Comparison of ENCODE assay signal across 8 mouse cellular contexts in the genomic region with DNA sequence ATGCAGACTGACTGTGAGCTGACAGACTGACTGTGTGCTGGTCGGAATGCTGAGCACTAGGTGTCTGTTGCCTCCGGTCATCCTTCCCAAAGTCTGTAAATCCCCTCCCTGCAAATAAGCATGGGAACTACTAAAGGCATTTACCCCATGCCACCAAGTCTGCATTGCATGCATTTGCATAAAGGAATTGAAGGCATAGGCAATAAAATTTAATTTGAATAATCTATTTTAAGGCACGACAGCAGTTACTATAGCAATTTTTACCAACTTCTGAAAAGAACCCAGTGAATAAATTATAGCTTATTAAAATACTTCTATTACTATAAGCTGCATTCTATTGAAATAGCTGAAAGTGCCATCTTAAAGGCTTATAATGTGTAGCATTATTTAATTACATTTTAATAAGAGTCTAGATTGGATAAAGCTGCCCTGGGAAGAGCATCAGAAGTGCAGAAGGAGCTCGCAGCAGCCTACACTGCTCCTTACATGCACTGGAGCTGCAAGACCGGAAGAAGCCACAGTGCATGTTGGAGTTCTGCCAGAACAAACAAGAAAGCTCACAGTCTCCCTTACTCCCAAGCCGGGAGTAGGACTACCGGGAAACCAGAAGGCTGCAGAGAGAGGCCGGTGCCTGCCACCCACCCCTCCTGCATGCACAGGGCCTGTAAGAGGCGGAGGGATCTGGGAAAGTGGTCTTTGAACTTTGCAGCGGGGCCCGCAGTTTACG. TPM values are rescaled to one million over a fixed set of nuclear protein-coding genes. Genes with fewer than 3 reads are reported as not detected.
DNase-seq lines count a peak whose midpoint lies in the region; ATAC-seq and TF ChIP-seq lines count a peak whose summit lies in the region.

No protein-coding gene starts in this region.

- TF ChIP-seq EP300 in heart, adult 2 months (IDR thresholded peaks at IDR 0.05; ENCODE audit: insufficient read depth, low read depth, low read length), result no peak

- H3K4me2 ChIP-seq in forebrain, embryonic 12.5 days, result no peak overlapping the region
- no peak overlapping the region for H3K4me2 ChIP-seq in midbrain, postnatal 0 days (ENCODE audit: low read depth, low read length, poor library complexity, severe bottlenecking)

- peaks cover 7% of the 10 kb centered on the region; the same call in 1 of the 2 replicates for H3K36me3 ChIP-seq in heart, adult 2 months (ENCODE audit: control insufficient read depth, insufficient read depth, low read length)
- no peaks in the 10 kb centered on the region for H3K36me3 ChIP-seq in forebrain, embryonic 12.5 days (replicated peaks)
- no peaks in the 10 kb centered on the region for H3K36me3 ChIP-seq in midbrain, postnatal 0 days (ENCODE audit: insufficient read depth, low read length)

- no peaks in the 10 kb centered on the region for H3K27me3 ChIP-seq in heart, adult 2 months (ENCODE audit: control insufficient read depth, insufficient read depth, low read length)
- no peaks in the 10 kb centered on the region for H3K27me3 ChIP-seq in forebrain, embryonic 12.5 days
- H3K27me3 ChIP-seq in midbrain, postnatal 0 days (ENCODE audit: insufficient read depth, low read length), result no peaks in the 10 kb centered on the region
- no peaks in the 10 kb centered on the region for H3K27me3 ChIP-seq in cerebellum, adult 2 months (ENCODE audit: control insufficient read depth, insufficient read depth, low read length)

- no peak for DNase-seq in heart, adult 2 months
- DNase-seq in heart, adult 18-20 months, result no peak
- DNase-seq in kidney, postnatal 10 days, result peak; percentile 68
- DNase-seq in midbrain, postnatal 0 days (ENCODE audit: low spot score), result peak; percentile 48
- DNase-seq in ovary, postnatal 14 days (ENCODE audit: low spot score), result no peak
- no peak for DNase-seq in right cerebral cortex, postnatal 36 days (ENCODE audit: low spot score in 2 of 2)
- DNase-seq in cerebellum, adult 2 months, result no peak

- H3K9ac ChIP-seq in heart, adult 2 months (ENCODE audit: low read depth, low read length), result 0 out of 2 replicates have a peak overlapping the region, but pooled peaks have one; percentile 4
- no peak overlapping the region for H3K9ac ChIP-seq in forebrain, embryonic 12.5 days
- H3K9ac ChIP-seq in midbrain, postnatal 0 days (replicated peaks; ENCODE audit: low read length, poor library complexity, severe bottlenecking), result no peak overlapping the region

- H3K9me3 ChIP-seq in forebrain, embryonic 12.5 days, result no peaks in the 10 kb centered on the region
- no peaks in the 10 kb centered on the region for H3K9me3 ChIP-seq in midbrain, postnatal 0 days (ENCODE audit: low read length)

- H3K27ac ChIP-seq in heart, adult 2 months, result peak overlapping the region; percentile 70
- H3K27ac ChIP-seq in forebrain, embryonic 12.5 days, result no peak overlapping the region
- no peak overlapping the region; the same call in 1 of the 2 replicates for H3K27ac ChIP-seq in midbrain, postnatal 0 days (ENCODE audit: low read depth, low read length)
- no peak overlapping the region for H3K27ac ChIP-seq in cerebellum, adult 2 months (ENCODE audit: insufficient read depth, low read length)

- intact Hi-C loops in heart, adult 2 months (cut with DNase I), result no loop called here

- peaks cover 9% of the 10 kb centered on the region for H3K4me1 ChIP-seq in heart, adult 2 months (ENCODE audit: control insufficient read depth, insufficient read depth, low read length)
- H3K4me1 ChIP-seq in forebrain, embryonic 12.5 days, result peaks cover 3% of the 10 kb centered on the region; the same call in 1 of the 2 replicates
- H3K4me1 ChIP-seq in midbrain, postnatal 0 days (ENCODE audit: insufficient read depth, low read length), result no peaks in the 10 kb centered on the region
- H3K4me1 ChIP-seq in cerebellum, adult 2 months (ENCODE audit: control insufficient read depth, insufficient read depth, low read length), result no peaks in the 10 kb centered on the region

- no peak for TF ChIP-seq CTCF in heart, adult 2 months (IDR thresholded peaks at IDR 0.05)
- no peak for TF ChIP-seq CTCF in midbrain, postnatal 0 days (IDR thresholded peaks at IDR 0.05)
- TF ChIP-seq CTCF in cerebellum, adult 2 months (IDR thresholded peaks at IDR 0.05; ENCODE audit: borderline replicate concordance, insufficient read depth, low read depth, low read length), result no peak

- no peak for TF ChIP-seq POLR2A in heart, adult 2 months (IDR thresholded peaks at IDR 0.05; ENCODE audit: insufficient read depth, low read depth, low read length)
- no peak for TF ChIP-seq POLR2A in cerebellum, adult 2 months (IDR thresholded peaks at IDR 0.05; ENCODE audit: borderline replicate concordance, insufficient read depth, low read length)

- 0 out of 2 replicates have a peak, but pooled peaks have one; percentile 14 for ATAC-seq in forebrain, embryonic 12.5 days (ENCODE audit: low FRiP score)
- peak; percentile 49; the same call in 1 of the 2 replicates for ATAC-seq in midbrain, postnatal 0 days (ENCODE audit: low FRiP score)

- H3K4me3 ChIP-seq in heart, adult 2 months, result no peak overlapping the region
- H3K4me3 ChIP-seq in forebrain, embryonic 12.5 days (replicated peaks), result no peak overlapping the region
- no peak overlapping the region for H3K4me3 ChIP-seq in midbrain, postnatal 0 days (ENCODE audit: low read depth, low read length)
- no peak overlapping the region for H3K4me3 ChIP-seq in cerebellum, adult 2 months (replicated peaks; ENCODE audit: insufficient read depth, low read depth, low read length)

- no peaks in the 10 kb centered on the region for H3K79me2 ChIP-seq in heart, adult 2 months (replicated peaks; ENCODE audit: control insufficient read depth, insufficient read depth, low read length)

- WGBS in heart, adult 2 months, result 34% methylated on average over 12 of the region's 12 CpGs
- WGBS in forebrain, embryonic 12.5 days, result 73% methylated on average over 12 of the region's 12 CpGs
- WGBS in midbrain, postnatal 0 days, result 45% methylated on average over 12 of the region's 12 CpGs
- WGBS in cerebellum, adult 2 months, result 58% methylated on average over 12 of the region's 12 CpGs

RNA-seq across cellular contexts. Expression of a gene that starts 58.3 kb away (rescaled TPM):
- 1,000 to 10,000 TPM; 1,454 to 1,834 TPM for total RNA-seq in heart, adult 2 months (2021)
- 691 and 950 TPM in 2 replicates for polyA plus RNA-seq in heart, adult 2 months (2012; rRNA removed)
- 1,000 to 10,000 TPM; 1,411 to 1,554 TPM for total RNA-seq in heart, adult 18-20 months (2021)
- polyA plus RNA-seq in forebrain, embryonic 12.5 days (2016; fragmentation: Nextera tagmentation; extraction: Ambion mirVana), result not detected in 2 replicates
- total RNA-seq in midbrain, postnatal 0 days (2014; rRNA removed), result 0.27 TPM in 1 of 2 replicates, not detected in the other
- polyA plus RNA-seq in midbrain, postnatal 0 days (2015; fragmentation: Nextera tagmentation; extraction: Ambion mirVana), result not detected in 2 replicates
- polyA plus RNA-seq in cerebellum, adult 2 months (2012; rRNA removed), result 0.11 TPM in 1 of 2 replicates, not detected in the other

Comparison
In these comparisons a context has a peak if more than half of its experiments do, and no peak if none do; other contexts are left out.
1. DNase-seq: peak in kidney, postnatal 10 days (single experiment) and midbrain, postnatal 0 days (single experiment); none in heart, adult 2 months (0 of 2), heart, adult 18-20 months (0 of 2), ovary, postnatal 14 days (single experiment), right cerebral cortex, postnatal 36 days (0 of 2) and cerebellum, adult 2 months (0 of 2).
2. RNA of a gene that starts 58.3 kb away (polyA plus RNA-seq): 691 to 950 TPM in heart, adult 2 months; 0.11 TPM in cerebellum, adult 2 months, not detected in forebrain, embryonic 12.5 days and not detected in midbrain, postnatal 0 days; every median in the first group is over 100 times any median in the second.